Mouse (Mus musculus): ENCODE results near the gene Adad1.

Gene Adad1

DNA sequence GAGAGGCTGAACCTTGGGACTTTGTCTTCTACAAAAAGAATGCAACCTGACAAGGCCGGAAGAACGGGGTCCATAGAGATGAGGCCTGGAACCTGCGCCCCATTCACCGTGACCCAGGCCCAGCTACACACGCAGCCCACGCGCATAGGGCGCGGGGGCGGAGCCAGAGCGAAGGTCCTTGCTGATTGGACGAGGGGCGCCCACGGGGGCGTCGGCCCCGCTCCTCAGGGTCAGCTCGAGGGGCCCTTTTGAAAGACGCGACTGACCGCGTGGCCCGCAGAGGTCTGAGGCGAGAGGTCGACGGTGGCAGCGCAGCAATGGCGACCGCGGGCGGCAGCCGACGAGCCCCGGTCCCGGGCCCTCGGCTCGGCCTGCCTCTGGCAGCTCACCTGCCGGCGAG lies at the start of gene Adad1:
Adad1 (plus strand) TSS at position 122 of the 400 bp plus-strand sequence.
- no peak for DNase-seq (ENCODE audit: low spot score in 2 of 2)

DNA sequence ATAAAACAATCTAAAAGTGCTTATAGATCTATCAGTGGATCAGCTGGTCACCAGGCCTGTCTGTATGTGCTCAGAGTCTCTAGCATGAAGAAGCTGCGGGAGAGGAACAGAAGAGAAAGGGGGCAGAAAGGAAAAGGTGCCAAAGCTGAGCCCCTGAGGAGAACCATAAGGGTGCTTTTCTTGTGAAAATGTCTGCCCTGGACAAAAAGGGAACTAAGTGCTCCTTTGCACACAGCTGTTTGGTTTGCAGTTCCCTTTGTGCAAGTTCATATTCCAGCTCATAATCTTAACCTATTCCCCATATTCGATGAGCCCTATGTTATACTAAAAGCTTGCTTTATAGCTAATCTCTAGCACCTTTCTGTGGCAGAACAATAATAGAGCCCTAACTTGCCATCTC lies 25.3 kb upstream of the Adad1 start:
- no peak for DNase-seq (ENCODE audit: low spot score in 2 of 2)

DNA sequence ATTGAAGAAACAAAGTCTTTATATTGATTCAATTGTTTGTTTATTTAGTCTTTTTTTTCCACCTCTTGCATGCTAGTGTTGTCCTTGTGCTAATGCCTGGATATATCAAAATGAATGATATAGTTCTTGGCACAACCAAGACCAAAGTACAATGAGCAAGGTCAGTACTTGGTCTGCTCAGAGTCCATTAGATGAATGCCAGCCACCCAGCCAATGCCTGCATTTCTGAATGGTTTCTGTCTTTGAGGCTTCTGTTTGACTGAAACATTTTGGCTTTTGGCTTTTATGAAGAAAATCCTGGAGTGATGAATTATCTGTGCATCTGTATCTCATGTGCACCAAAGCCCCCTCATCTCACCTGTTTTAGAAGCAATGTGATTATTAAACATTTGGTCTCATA lies 23.5 kb upstream of the Adad1 start:
- DNase-seq (ENCODE audit: low spot score in 2 of 2) = no peak

DNA sequence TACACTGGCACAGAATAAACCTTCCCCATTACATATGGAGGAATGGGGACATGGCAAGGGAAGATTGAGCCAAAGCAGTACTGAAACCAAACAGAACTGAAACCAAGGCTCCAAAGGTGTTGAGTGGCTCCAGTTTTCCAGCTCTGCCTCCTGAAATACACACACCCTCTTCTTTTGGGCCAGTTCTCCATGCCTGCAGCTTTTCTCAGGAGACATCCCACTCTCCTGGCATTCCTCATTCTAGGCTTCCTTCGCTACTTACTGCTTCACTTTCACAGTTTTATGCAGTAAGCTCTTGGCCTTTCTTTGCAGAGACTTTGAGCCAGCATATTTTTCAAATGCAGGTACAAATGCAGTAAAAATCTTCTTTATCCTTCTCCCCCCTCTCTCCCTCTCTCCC lies 11.8 kb upstream of the Adad1 start:
- no peak for DNase-seq (ENCODE audit: low spot score in 2 of 2)

DNA sequence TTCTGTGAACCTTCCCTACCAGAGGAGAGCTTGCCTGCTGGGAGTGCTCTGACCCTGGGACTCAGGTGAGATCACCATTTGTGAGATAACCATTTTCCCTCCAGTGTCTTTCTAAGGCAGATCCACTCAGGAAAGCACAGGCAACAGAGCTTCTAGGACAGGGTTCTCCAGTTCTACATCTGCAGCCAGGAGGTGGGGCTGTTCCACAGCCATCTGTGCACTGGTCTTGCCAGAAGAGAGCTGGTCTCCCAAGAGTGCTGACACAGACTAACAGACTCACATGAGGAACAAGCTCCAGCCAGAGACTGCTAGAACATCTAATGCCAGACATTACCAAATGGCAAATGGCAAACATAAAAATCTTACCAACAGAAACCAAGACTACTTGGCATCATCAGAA lies 9.9 kb downstream of the Adad1 start:
- peak in 1 of 2 experiments; percentile 44 for DNase-seq (ENCODE audit: low spot score in 2 of 2)

DNA sequence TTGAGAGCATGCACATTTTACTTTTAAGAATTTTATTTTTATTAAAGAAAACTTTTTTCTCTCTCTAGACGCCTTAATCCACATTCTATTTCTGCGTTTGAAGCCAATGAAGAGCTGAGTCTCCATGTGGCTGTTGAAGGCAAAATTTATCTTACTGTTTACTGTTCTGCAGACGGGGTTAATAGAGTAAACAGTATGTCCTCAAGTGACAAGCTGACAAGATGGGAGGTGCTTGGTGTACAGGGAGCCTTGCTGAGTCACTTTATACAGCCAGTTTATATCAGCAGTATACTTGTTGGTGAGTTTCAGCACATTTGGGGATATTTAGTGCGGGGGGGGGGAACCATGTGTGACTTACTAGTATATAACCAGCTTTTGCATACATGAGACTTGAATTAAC lies 21.5 kb downstream of the Adad1 start:
- DNase-seq (ENCODE audit: low spot score in 2 of 2) = no peak

DNA sequence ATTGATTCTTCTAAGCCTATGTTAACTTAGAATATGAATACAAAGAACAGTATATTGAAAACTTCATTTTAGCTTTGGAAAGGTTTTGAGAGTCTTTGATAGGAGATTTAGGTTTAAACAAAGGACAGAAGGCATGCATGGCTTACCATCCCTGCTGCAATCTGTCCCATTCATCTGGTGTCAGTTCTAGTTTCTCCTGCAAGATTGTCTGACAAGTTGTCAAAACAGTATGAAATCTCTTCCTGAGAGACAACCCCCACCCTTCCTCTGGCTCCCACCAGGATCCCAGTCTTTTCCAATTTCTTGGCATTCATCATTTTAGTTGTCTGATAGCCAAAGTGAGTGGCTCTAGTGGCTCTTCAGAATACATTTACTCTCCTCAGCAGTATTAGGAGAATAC lies 27.4 kb downstream of the Adad1 start:
- no peak for DNase-seq (ENCODE audit: low spot score in 2 of 2)

DNA sequence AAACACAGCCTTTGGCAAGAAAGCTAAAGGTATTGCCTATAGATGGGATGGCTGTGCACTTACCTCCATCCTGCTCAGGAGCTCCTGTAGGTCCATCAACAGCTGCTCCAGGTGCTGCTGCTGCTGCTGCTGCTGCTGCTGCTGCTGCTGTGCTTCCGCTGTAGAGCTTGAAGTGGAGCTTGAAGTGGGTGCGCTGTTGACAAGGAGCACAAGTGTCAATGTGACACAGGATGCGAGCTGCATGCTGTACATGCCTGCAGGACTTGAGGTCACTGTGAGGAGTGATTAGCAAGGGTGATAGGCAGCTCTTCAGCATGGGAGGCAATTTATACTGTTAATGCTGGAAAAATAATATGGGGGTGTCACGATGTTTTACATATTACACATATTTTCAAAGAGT lies 62.3 kb downstream of the Adad1 start, which contains the start of gene Il2:
Il2 (minus strand) TSS at position 305 of the 400 bp plus-strand sequence.
- DNase-seq (ENCODE audit: low spot score in 2 of 2) = no peak

DNA sequence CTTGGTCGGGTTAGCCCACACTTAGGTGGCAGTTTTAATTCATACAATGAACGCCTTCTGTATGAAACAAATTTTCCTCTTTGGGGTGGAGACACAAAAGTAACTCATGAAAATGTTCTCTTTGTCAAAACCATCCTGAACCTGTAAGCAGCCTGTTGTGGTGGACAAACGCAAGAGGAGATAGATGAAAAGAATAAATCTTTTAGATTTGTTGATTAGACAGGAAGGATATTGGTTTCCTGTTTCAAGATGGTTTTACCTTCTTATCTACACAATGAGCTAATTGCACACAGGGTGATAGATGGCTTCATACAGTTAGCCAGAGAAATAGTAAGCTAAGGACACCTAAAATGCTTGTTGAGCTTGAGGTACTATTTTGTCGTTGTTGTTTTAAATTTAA lies 62.8 kb downstream of the Adad1 start:
- DNase-seq (ENCODE audit: low spot score in 2 of 2) = no peak

DNA sequence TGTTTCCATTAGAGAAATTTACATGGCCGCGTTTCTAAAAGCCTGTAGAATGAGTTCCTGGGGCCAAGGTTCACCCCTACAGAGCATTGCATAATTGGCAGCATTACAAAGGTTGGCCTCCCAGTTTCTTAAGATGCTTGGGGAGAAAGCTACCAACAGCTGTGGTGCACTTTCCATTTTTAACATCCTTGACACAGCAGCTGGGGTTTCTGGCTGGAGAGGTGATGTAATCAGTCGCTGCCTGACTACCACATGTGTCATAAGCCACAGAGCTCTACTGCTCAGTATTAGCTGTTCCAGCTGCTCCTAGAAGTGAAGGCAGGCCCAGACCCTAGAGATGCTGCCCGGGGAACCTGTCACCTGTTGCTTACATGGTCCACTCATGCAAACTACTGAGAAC lies 64.9 kb downstream of the Adad1 start:
- DNase-seq (ENCODE audit: low spot score in 2 of 2) = no peak

DNA sequence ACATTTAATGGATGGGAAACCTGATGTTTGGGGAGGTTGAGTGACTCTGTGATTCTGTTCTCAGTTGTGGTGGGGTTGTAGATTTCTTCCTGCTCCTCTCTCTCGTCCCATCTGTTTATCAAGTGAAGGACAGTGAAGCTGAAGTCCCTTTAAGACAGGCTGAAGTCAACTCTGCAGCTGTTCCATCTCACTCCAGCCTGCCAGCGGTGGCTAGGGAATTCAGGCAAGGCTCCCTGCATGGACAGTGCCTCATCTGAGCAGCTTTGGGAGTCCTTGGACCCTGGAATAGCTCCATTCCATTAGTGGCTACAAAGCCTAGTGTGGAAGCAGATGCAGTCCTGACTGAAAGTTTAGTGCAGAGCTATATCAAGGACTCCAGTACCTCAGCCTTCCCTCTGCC lies 65.7 kb downstream of the Adad1 start:
- no peak for DNase-seq (ENCODE audit: low spot score in 2 of 2)

DNA sequence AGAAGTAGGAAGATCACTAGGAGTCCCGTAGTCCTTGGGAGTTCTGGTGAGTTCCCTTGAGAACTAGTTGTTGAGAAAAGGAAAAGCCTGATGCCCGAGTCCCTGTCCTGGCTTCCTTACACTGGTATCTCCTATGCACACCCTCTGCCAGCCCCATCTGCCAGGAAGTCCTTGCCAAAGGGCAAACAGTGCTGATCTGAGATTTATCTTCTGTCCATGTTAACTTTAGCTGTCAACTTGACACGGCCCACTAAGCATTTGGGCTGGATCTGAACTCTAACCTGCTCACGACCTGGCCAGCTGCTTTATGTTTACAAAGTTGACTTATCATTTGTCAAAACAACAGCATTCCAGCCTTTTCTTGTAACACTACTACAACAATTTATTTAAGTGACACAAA lies 73.9 kb downstream of the Adad1 start:
- no peak for DNase-seq (ENCODE audit: low spot score in 2 of 2)

DNA sequence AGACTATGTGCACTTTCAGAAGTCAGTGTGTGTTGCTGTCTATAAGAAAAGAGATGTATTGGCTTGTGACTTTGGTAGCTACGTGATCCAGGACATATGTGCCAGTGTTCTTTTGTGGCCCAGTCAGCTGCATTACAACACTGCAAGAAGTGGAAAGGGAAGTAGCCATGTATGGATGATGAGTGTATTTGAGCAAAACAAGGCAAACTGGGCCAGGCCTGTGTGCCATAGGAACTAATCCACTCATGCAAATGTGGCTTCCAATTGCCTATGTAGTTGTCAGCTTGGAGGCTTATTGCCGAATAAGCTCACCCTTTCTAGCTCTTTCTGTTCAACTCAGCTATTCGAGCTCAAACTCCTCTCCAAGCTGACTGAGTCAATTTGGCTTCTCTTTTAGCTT lies 75.9 kb downstream of the Adad1 start:
- DNase-seq (ENCODE audit: low spot score in 2 of 2) = no peak

DNA sequence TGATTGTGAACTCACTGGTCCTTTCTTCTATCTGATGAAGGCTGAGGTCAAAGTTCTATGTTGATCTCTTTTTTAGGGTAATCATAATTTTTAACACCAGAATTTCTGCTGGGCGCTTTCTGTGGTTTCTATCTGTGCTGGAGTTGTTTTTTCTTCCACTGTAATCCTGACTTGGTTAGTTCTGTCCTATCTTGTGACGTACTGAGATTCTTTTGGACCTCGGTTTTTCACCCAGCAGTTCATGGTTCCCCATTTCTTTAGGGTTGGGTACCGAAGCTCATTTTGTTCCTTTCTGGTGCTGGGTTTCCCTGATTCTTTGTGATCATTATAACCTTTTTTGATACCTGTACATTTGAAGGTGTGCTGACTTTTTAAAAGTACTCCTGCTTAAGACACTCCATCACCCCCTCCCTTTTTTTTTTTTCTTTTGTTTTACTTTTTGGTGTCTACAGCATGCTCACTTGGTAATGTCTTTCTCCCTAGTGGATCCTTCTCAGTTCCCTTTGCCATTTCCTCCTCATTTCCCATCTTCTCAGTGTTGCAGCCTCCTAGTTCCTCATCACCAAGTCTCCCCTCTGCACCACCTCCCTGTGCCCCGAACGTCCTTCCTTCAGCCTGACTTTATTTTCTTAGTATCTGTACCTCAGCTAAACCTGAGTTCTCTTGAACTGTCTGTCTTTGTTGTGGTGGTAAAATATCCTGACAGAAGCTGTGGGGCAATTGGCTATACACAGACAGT lies 77.0 kb downstream of the Adad1 start:
- no peak for DNase-seq (ENCODE audit: low spot score in 2 of 2)

DNA sequence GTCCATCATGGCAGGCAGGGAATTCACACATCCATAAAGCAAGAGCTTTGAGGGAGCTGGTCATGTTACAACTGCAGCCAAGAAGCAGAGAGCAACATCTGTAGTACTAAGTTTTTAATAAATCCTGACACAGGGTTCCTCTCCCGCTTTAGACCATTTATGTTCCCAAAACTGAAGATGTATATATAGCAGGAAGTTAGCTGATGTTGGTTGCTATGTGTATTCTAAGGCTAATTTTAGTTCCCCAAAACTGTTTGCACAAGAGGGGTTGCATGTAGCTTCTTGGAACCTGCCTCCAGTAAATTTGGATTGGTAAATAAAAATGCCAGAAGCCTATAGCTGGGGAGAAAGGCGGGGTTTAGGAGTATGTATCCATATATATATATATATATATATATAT lies 78.5 kb downstream of the Adad1 start:
- DNase-seq (ENCODE audit: low spot score in 2 of 2) = no peak

DNA sequence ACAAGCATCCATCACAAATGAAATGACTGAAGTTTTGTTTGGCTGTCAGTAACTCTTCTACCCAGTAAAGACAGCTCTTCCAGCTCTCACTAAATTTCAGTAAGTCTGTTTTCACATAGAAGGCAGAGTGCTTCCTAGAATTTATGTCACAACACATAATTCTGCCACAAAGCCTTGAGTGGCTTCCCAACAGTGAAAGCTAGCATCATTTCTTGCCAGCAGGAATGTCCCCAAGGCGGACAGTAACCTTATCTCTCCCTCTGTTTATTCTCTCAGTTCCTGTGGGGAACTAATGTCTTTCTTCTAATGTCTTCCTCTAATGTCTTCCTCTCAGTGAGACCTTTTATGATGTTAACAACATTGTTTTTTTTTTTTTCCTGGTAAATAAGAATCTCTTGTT lies 81.7 kb downstream of the Adad1 start:
- no peak for DNase-seq (ENCODE audit: low spot score in 2 of 2)

DNA sequence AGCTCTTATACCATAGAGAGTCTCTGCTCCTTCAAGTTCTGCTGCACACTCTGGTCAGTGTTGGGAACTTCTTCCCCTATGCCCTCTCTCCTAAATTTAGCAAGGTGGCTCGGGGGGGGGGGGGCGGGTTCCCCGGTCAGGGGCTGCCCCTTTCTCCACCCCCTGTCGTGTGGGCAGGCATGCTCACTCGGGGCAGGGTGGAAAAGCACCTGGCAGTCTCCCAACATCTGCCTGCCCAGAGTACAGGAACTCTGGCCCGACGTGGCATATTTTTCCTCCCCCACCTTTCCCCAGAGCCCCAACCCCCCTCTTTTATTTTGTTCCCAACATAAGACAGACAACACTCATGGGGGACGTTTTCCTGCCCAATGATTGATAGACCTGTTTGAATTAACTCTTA lies 83.1 kb downstream of the Adad1 start:
- DNase-seq (ENCODE audit: low spot score in 2 of 2) = no peak

DNA sequence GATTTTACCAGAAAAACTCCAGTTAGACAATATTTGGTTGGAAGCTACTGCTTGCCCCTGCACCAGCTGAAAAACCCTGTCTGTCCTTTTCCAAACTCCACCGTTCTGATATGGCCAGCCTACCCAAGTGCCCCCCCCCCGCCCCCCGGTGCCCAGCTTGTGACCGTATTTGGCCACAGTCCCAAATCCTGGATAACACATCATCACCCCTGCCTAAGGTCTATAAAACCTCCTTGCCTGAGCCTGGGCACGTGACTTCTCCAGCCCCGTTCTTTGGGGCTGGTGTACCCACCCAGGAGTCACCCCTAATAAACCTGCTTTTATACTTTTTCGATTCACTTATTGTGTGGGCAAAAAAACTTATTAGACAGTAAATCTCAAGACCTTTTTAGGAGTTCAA lies 83.5 kb downstream of the Adad1 start:
- DNase-seq (ENCODE audit: low spot score in 2 of 2) = no peak

DNA sequence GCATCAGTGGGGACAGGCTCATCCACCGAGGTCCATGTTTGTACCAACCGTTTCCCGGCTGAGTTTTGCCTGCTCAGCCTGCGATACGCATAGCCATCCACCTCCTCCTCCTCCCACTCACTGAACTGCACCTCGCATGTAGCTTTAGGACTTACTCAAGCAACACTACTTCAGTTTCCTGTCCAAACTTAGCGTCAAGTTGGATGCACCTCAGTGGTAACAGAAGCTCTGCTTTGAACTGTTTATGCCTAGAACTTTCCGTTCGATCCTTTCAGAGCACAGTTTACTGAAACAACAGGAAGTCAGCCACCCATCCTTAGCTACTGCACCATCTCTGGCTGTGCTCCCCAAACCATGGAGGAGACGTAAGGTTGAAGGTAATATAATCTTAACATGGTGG lies 88.9 kb downstream of the Adad1 start:
- no peak for DNase-seq (ENCODE audit: low spot score in 2 of 2)

DNA sequence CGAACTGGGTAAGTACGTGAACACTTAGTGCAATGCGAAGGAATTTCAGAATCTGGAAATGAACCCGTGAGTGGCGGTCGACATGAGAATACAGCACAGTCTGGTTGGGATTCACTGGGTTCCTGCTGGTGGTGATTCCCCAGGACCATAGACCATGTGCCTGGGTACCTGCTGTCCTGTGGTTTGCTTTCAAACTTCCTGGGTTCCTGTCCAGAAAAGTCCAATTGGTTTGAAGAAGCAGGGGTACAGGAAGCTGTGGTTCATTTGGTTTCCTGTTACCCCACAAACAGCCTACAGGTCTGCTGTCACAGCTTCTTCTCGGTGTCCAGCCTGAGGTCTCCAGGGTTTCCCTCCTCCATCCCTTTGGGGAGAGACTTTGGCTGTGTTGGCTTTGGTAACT lies 89.7 kb downstream of the Adad1 start:
- DNase-seq (ENCODE audit: low spot score in 2 of 2) = no peak

DNA sequence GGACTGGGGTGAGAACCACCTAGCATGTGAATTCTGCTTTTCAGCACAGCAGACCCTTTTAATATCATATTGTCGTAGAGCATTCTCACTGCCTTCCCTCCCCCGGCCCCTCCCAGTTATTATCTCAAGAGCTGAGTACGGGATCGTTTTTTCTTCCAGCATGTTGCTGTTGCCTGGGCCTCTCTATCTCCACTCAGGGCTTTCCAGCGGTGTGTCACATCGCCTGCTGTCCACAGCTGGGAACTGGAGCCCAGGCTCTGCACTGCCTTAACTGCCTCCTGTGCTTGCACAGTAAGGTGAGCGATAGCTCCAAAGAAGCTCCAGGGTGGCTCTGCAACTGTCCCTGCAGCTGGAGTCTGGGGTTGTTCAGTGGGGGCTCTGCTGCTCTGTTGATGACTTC lies 91.1 kb downstream of the Adad1 start:
- DNase-seq (ENCODE audit: low spot score in 2 of 2) = no peak

DNA sequence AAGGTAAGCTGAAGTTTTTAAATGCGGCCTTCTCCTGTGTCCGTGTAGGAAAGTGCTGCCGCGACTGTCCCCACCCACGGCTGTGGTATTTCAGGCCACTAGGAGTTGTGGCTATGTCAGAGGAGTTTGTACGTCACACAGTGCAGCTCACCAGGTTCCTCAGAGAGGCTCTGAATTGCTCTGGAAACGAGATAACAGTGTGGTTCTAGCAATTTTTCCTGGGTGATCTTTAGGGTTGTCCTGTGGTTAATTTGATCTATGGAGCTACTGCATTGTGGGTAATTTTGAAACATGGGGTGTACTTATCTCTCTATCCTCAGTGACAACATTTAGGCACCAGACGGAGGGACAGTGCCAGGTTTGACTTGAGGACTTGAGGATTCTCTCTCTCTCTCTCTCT lies 93.8 kb downstream of the Adad1 start:
- DNase-seq (ENCODE audit: low spot score in 2 of 2) = no peak

DNA sequence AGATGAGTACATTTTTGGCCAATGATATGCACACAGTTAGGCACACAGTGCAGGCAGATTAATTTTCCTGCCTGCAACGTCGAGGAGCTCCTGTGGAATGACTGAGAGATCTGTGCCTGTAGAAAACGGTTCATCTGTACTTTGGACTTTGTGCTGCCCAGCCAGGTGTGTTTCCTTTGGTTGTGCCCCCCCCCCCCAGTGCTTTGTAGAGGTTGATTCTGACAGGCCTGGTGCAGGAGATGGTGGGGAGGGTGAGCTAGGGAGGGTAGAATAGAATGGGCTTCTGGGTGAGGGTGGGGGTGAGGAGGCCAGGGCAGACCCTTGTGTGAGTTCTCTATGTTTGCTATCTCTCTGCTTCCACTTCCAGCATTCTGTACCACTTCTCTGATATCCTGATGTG lies 94.9 kb downstream of the Adad1 start:
- no peak for DNase-seq (ENCODE audit: low spot score in 2 of 2)

DNA sequence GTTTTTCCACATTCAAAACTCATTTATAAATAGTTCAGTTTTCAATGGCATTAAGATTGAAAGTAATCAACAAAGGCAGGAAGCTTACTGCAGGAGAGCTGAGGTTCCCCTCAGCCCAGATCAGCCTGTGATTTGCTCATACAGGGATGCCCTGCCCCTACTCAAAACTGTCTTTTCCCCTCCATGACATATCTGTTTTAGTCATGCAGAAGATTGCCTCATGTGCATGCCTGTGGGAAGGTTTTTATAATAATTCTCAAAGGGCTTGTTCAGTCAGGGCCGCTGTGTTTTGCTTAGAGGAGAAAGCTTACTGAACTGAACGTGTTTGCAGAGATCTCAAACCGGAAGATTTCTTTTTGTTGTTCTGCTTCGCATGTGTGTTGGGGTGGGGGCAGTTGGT lies 97.8 kb downstream of the Adad1 start:
- no peak for DNase-seq (ENCODE audit: low spot score in 2 of 2)

All from cerebellum, postnatal 4 days (tissue).